Mouse (Mus musculus): Measurements from ENCODE around the gene Tox2.

- peak; percentile 50 for TF ChIP-seq CTCF (conservative IDR thresholded peaks at IDR 0.05; ENCODE audit: low read length)
- TF ChIP-seq POU5F1 (IDR thresholded peaks at IDR 0.05; ENCODE audit: borderline replicate concordance, low read length) = no peak
These were observed 70.9 kb downstream of the Tox2 start for GRCm38 (mm10) chr2:163273815-163274214.

All from E14TG2a.4 (cell line).